Mouse (Mus musculus) C2C12 (cell line): ENCODE measurements around the gene Tcf25. TPM values are rescaled to one million over a fixed set of nuclear protein-coding genes. Genes with fewer than 3 reads are reported as not detected.

Experiments
- H3K27me3 ChIP-seq: one replicate; pipeline ENCODE4 v1.6.1; 2011; ENCODE audit not compliant: control insufficient read depth, insufficient read depth, insufficient read length
- H3K36me3 ChIP-seq: one replicate; pipeline ENCODE4 v1.6.1; 2011; ENCODE audit not compliant: control insufficient read depth, insufficient read depth
- H3K4me3 ChIP-seq: one replicate; pipeline ENCODE4 v1.5.1; 2011; ENCODE audit warnings: mild to moderate bottlenecking, control low read depth; ENCODE audit not compliant: poor library complexity, insufficient read depth, severe bottlenecking
- H3K79me2 ChIP-seq: one replicate; pipeline ENCODE4 v1.6.1; 2011; ENCODE audit not compliant: control insufficient read depth, insufficient read depth
- H3K79me3 ChIP-seq: one replicate; pipeline ENCODE4 v1.6.1; 2011; ENCODE audit warnings: low read depth, control low read depth
- H3ac ChIP-seq: one replicate; pipeline ENCODE3; 2011; ENCODE audit warnings: low read depth; ENCODE audit not compliant: control insufficient read depth, insufficient read length
- CEBPB ChIP-seq: IDR thresholded peaks from one replicate; pipeline ENCODE4 v1.6.1; 2011; ENCODE audit warnings: low read depth, mild to moderate bottlenecking, control low read depth, moderate library complexity
- CTCF ChIP-seq: IDR thresholded peaks from one replicate; pipeline ENCODE4 v1.5.1; 2011; ENCODE audit not compliant: control insufficient read depth, insufficient read depth, insufficient read length
- FOSL1 ChIP-seq: IDR thresholded peaks from one replicate; pipeline ENCODE4 v1.8.0; 2011; ENCODE audit warnings: mild to moderate bottlenecking, low read length; ENCODE audit not compliant: poor library complexity, insufficient read depth, severe bottlenecking
- MAX ChIP-seq: IDR thresholded peaks from one replicate; pipeline ENCODE4 v1.6.1; 2011; ENCODE audit warnings: mild to moderate bottlenecking, control low read depth
- MYOD1 ChIP-seq: IDR thresholded peaks from one replicate; pipeline ENCODE4 v1.6.1; 2011; ENCODE audit warnings: low read depth; ENCODE audit not compliant: control insufficient read depth, insufficient read length
- MYOG ChIP-seq: IDR thresholded peaks from one replicate; pipeline ENCODE4 v1.6.1; 2011; ENCODE audit not compliant: control insufficient read depth, insufficient read length; ENCODE audit errors: extremely low read depth
- USF1 ChIP-seq: IDR thresholded peaks from one replicate; pipeline ENCODE4 v1.6.1; 2011; ENCODE audit warnings: low read depth, mild to moderate bottlenecking, control low read depth, moderate library complexity
- long read RNA-seq, 2 experiments: library from polyadenylated mRNA; unstranded; transcript quantifications; one replicate each; pipeline ENCODE4 v2.0.0; 2019 to 2020
- polyA plus RNA-seq: library from polyadenylated mRNA; unstranded; fragments of >200 nt; fragmentation: generic; extraction: Trizol; gene quantifications from one replicate; pipeline ENCODE4 v1.2.1, GENCODE M21; 2012; ENCODE audit warnings: missing spikeins

Gene Tcf25
- 128 TPM for polyA plus RNA-seq
- long read RNA-seq, experiment 1, full-length matches to known transcripts = 90 of 162 reads
- long read RNA-seq, experiment 1, partial matches to known transcripts = 41 of 162 reads
- long read RNA-seq, experiment 1, other reads (novel, unspliced or antisense) = 31 of 162 reads
- long read RNA-seq, experiment 2, full-length matches to known transcripts = 646 of 786 reads
- long read RNA-seq, experiment 2, partial matches to known transcripts = 16 of 786 reads
- long read RNA-seq, experiment 2, other reads (novel, unspliced or antisense) = 124 of 786 reads

- peak within 1 kb of the TSS; percentile 84 for H3K4me3 ChIP-seq
- H3K79me2 ChIP-seq = peaks cover 45% of the 10 kb centered on the region
- no peaks in the 10 kb centered on the region for H3K27me3 ChIP-seq
- peaks cover 16% of the 10 kb centered on the region for H3K36me3 ChIP-seq
- peak; percentile 5 for TF ChIP-seq CTCF
- no peak for TF ChIP-seq CEBPB
- peak within 1 kb of the TSS; percentile 87 for H3ac ChIP-seq
- H3K79me3 ChIP-seq = peaks cover 32% of the 10 kb centered on the region
Measured at GRCm38 (mm10) chr8:123373403-123374238, at the start of gene Tcf25. Tcf25 (plus strand) TSS chr8:123373753.

GRCm38 (mm10) chr8:123328552-123328951 is 45.0 kb upstream of the Tcf25 start:
- no peaks in the 10 kb centered on the region for H3K79me3 ChIP-seq
- no peak overlapping the region for H3K4me3 ChIP-seq
- no peaks in the 10 kb centered on the region for H3K79me2 ChIP-seq
- H3ac ChIP-seq = no peak overlapping the region
- no peak for TF ChIP-seq MYOG
- no peak for TF ChIP-seq FOSL1
- TF ChIP-seq CTCF = no peak
- no peak for TF ChIP-seq USF1
- no peak for TF ChIP-seq CEBPB
- TF ChIP-seq MAX = no peak
- no peak for TF ChIP-seq MYOD1
- no peaks in the 10 kb centered on the region for H3K27me3 ChIP-seq
- no peaks in the 10 kb centered on the region for H3K36me3 ChIP-seq

- peaks cover under 1% of the 10 kb centered on the region for H3K79me3 ChIP-seq
- H3K4me3 ChIP-seq = no peak overlapping the region
- H3K27me3 ChIP-seq = no peaks in the 10 kb centered on the region
- H3ac ChIP-seq = no peak overlapping the region
- no peak for TF ChIP-seq MYOD1
- TF ChIP-seq MAX = no peak
- no peaks in the 10 kb centered on the region for H3K36me3 ChIP-seq
- no peaks in the 10 kb centered on the region for H3K79me2 ChIP-seq
Measured at GRCm38 (mm10) chr8:123329350-123329749, 44.2 kb upstream of the Tcf25 start.

GRCm38 (mm10) chr8:123329961-123330360 is 43.6 kb upstream of the Tcf25 start:
- Histone ChIP-seq H3K79me2 (no peaks in the 10 kb centered on the region), H3ac (no peak overlapping the region), H3K79me3 (peaks cover 3% of the 10 kb centered on the region), H3K4me3 (no peak overlapping the region), H3K36me3 (no peaks in the 10 kb centered on the region), H3K27me3 (no peaks in the 10 kb centered on the region)
- TF ChIP-seq USF1 (no peak), MYOG (no peak), CEBPB (no peak), MAX (no peak), FOSL1 (no peak), MYOD1 (no peak), CTCF (no peak)

- no peaks in the 10 kb centered on the region for H3K79me2 ChIP-seq
- H3K4me3 ChIP-seq = no peak overlapping the region
- peaks cover 3% of the 10 kb centered on the region for H3K79me3 ChIP-seq
- H3K36me3 ChIP-seq = no peaks in the 10 kb centered on the region
- TF ChIP-seq USF1 (no peak), MAX (no peak), MYOD1 (no peak), MYOG (no peak), CEBPB (no peak), FOSL1 (no peak), CTCF (no peak)
- no peaks in the 10 kb centered on the region for H3K27me3 ChIP-seq
- H3ac ChIP-seq = no peak overlapping the region
Measured at GRCm38 (mm10) chr8:123330701-123331100, 42.9 kb upstream of the Tcf25 start.

- Histone ChIP-seq H3K36me3 (no peaks in the 10 kb centered on the region), H3K27me3 (no peaks in the 10 kb centered on the region), H3K79me2 (no peaks in the 10 kb centered on the region), H3ac (no peak overlapping the region), H3K79me3 (peaks cover 3% of the 10 kb centered on the region), H3K4me3 (no peak overlapping the region)
- peak; percentile 16 for TF ChIP-seq MYOD1
- peak; percentile 24 for TF ChIP-seq MAX
- TF ChIP-seq USF1 = no peak
- no peak for TF ChIP-seq CTCF
- TF ChIP-seq FOSL1 = peak; percentile 40
Measured at GRCm38 (mm10) chr8:123331301-123331700, 42.3 kb upstream of the Tcf25 start.
